Mouse (Mus musculus): ENCODE data around the gene Syne1. TPM values are rescaled to one million over a fixed set of nuclear protein-coding genes. Genes with fewer than 3 reads are reported as not detected.

The Syne1 gene
- polyA plus RNA-seq (2016; fragmentation: Nextera tagmentation; extraction: Ambion mirVana): 2.7 and 3.2 TPM in 2 replicates

DNA sequence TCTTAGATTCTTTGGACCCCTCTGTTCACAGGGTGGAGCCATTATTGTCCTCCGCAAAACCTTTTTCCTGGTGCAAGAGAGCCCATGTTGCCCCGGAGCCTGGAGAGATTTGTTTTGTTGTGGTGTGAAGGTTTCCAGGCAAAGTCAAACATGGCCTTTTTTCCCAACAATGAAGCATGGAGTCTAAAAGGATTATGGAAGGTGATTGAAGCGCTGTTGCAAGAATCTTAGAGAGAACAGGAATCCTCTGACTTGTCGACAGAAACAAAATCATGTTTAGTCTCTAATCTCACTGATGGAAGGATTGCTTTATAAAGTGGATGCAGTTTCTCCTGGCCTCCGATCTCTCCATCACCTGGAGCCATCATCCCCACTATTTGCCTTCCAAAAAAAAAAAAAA lies at the start of gene Syne1:
Gene Syne1, minus strand, starts transcription at position 101 of the 400 bp plus-strand sequence.
- peak within 1 kb of the TSS; percentile 69 for H3K4me3 ChIP-seq
- peaks cover 4% of the 10 kb centered on the region for H3K27me3 ChIP-seq (ENCODE audit: insufficient read depth, poor library complexity, severe bottlenecking)
- H3K36me3 ChIP-seq: no peaks in the 10 kb centered on the region
- H3K27ac ChIP-seq: peak within 1 kb of the TSS; percentile 72
- H3K4me1 ChIP-seq (replicated peaks): peaks cover 14% of the 10 kb centered on the region
- 81% methylated on average over 5 of the region's 5 CpGs for WGBS
- no peaks in the 10 kb centered on the region for H3K9me3 ChIP-seq
- DNase-seq (ENCODE audit: low spot score): no peak

- WGBS: 23% methylated on average over 7 of the region's 7 CpGs
- H3K4me1 ChIP-seq (replicated peaks): no peaks in the 10 kb centered on the region
- H3K27me3 ChIP-seq (ENCODE audit: insufficient read depth, poor library complexity, severe bottlenecking): no peaks in the 10 kb centered on the region
Observed at GRCm38 (mm10) chr10:5600123-5600522, 48.8 kb upstream of the Syne1 start.

DNA sequence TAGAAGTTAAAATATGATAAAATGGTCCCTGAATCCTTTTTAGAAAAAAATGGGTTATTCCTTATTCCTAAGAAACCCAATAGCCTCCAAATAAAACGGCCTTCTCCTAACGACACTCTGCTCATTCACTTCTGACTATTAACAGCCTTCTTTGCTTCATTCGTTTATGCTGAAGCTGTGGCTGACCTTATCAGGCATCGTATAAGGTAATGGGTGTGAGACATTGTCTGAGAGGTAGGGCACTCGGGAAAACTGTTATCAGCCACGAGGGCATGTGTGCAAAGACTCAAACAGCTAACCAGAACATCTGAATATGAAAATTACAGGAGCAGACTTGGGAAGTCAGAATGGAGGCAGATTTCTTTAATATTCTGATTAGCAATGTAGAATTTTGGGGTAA lies 45.3 kb upstream of the Syne1 start:
- no peaks in the 10 kb centered on the region for H3K4me1 ChIP-seq (replicated peaks)
- no peak for DNase-seq (ENCODE audit: low spot score)
- no peaks in the 10 kb centered on the region for H3K27me3 ChIP-seq (ENCODE audit: insufficient read depth, poor library complexity, severe bottlenecking)
- no peak overlapping the region for H3K27ac ChIP-seq
- no peak overlapping the region for H3K4me3 ChIP-seq
- no peaks in the 10 kb centered on the region for H3K9me3 ChIP-seq
- H3K36me3 ChIP-seq: no peaks in the 10 kb centered on the region
- 82% methylated on average over 6 of the region's 6 CpGs for WGBS

More at GRCm38 (mm10) chr10:5600123-5600522, 48.8 kb upstream of the Syne1 start:
- Histone ChIP-seq H3K4me3 (no peak overlapping the region), H3K27ac (no peak overlapping the region), H3K36me3 (no peaks in the 10 kb centered on the region), H3K9me3 (no peaks in the 10 kb centered on the region)
- DNase-seq (ENCODE audit: low spot score): peak; percentile 51

- no peaks in the 10 kb centered on the region for H3K9me3 ChIP-seq
- no peak overlapping the region for H3K4me3 ChIP-seq
- H3K4me1 ChIP-seq (replicated peaks): no peaks in the 10 kb centered on the region
- H3K27me3 ChIP-seq (ENCODE audit: insufficient read depth, poor library complexity, severe bottlenecking): no peaks in the 10 kb centered on the region
- H3K36me3 ChIP-seq: no peaks in the 10 kb centered on the region
- no peak overlapping the region for H3K27ac ChIP-seq
- 75% methylated on average over 5 of the region's 5 CpGs for WGBS
- no peak for DNase-seq (ENCODE audit: low spot score)
Observed at GRCm38 (mm10) chr10:5594457-5594856, 43.2 kb upstream of the Syne1 start.

- no peaks in the 10 kb centered on the region for H3K9me3 ChIP-seq
- no peak for DNase-seq (ENCODE audit: low spot score)
- no peaks in the 10 kb centered on the region for H3K36me3 ChIP-seq
- WGBS: 58% methylated on average over 5 of the region's 5 CpGs
- no peak within 1 kb of the TSS for H3K4me3 ChIP-seq
- no peak within 1 kb of the TSS for H3K27ac ChIP-seq
- no peaks in the 10 kb centered on the region for H3K27me3 ChIP-seq (ENCODE audit: insufficient read depth, poor library complexity, severe bottlenecking)
- no peaks in the 10 kb centered on the region for H3K4me1 ChIP-seq (replicated peaks)
Observed at GRCm38 (mm10) chr10:5593464-5593863, 42.2 kb upstream of the Syne1 start, which contains the start of gene Myct1. TSS of gene Myct1 (plus strand) at chr10:5593775.

DNA sequence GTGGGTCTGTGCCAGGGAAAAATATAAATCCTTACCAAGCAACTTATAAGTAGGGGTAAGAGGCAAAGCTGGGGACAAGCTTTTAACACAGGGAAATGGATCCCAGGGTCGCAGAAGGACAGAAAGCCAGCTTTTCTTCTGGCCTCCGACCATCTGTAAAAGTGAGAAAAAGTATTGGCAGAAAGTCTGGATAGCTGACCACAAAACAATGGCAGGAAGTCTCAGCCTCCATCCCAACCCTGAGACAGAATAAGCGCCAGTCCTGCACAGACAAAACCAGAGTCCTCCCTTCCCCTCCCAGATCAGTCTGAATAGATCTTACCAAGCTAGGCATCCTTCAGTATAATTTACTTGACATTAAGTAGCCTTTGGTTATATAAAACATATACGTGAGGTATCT lies 40.7 kb upstream of the Syne1 start:
- DNase-seq (ENCODE audit: low spot score): no peak
- no peaks in the 10 kb centered on the region for H3K27me3 ChIP-seq (ENCODE audit: insufficient read depth, poor library complexity, severe bottlenecking)
- 83% methylated on average over 4 of the region's 4 CpGs for WGBS

DNA sequence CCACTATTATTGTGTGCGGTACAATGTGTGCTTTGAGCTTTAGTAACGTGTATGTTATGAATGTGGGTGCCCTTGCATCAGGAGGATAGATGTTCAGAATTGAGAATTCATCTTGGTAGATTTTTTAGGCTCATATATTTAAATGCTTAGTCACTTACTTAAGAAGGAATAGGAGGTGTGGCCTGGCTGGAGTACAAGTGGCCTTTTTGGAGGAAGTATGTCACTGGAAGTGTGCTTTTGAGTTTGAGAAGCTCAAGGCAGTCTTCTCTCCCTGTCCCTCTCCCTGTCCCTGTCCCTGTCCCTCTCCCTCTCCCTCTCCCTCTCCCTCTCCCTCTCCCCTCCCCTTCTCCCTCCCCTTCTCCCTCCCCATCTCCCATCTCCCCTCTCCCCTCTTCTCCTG lies 39.8 kb upstream of the Syne1 start:
- DNase-seq (ENCODE audit: low spot score): no peak
- Histone ChIP-seq H3K4me3 (no peak overlapping the region), H3K36me3 (no peaks in the 10 kb centered on the region), H3K27ac (no peak overlapping the region), H3K9me3 (no peaks in the 10 kb centered on the region), H3K4me1 (replicated peaks) (no peaks in the 10 kb centered on the region), H3K27me3 (ENCODE audit: insufficient read depth, poor library complexity, severe bottlenecking) (no peaks in the 10 kb centered on the region)
- WGBS: 88% methylated on average over 2 of the region's 2 CpGs

More for the DNA sequence above, 40.7 kb upstream of the Syne1 start:
- H3K27ac ChIP-seq: no peak overlapping the region
- no peaks in the 10 kb centered on the region for H3K36me3 ChIP-seq
- H3K9me3 ChIP-seq: no peaks in the 10 kb centered on the region
- H3K4me1 ChIP-seq (replicated peaks): no peaks in the 10 kb centered on the region
- no peak overlapping the region for H3K4me3 ChIP-seq

GRCm38 (mm10) chr10:5573328-5573727 lies 22.0 kb upstream of the Syne1 start:
- no peaks in the 10 kb centered on the region for H3K27me3 ChIP-seq (ENCODE audit: insufficient read depth, poor library complexity, severe bottlenecking)
- no peaks in the 10 kb centered on the region for H3K4me1 ChIP-seq (replicated peaks)
- H3K36me3 ChIP-seq: no peaks in the 10 kb centered on the region
- no peaks in the 10 kb centered on the region; the same call in 1 of the 2 replicates for H3K9me3 ChIP-seq
- DNase-seq (ENCODE audit: low spot score): no peak
- H3K4me3 ChIP-seq: no peak overlapping the region
- WGBS: 62% methylated on average over 2 of the region's 2 CpGs
- no peak overlapping the region for H3K27ac ChIP-seq

DNA sequence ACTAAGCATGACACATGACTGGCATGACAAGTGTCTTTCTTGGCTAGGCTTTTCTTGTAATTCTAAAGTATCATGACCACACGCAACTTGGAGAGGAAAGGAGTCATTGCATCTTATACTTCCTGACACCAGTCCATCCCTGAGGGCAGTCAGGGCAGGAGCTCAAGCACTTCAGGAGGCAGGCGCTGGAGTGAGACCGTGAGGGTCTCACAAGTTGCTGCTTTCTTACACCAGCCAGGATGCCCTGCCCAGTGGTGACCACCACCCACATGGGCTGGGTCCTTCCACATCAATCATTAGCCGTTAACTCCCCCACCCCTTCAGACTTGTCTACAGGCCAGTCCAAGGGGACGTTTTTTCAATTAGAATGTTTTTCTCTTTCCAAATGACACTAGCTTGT lies 20.1 kb upstream of the Syne1 start:
- H3K4me1 ChIP-seq (replicated peaks): no peaks in the 10 kb centered on the region
- H3K27me3 ChIP-seq (ENCODE audit: insufficient read depth, poor library complexity, severe bottlenecking): no peaks in the 10 kb centered on the region
- no peak overlapping the region for H3K4me3 ChIP-seq
- H3K27ac ChIP-seq: no peak overlapping the region
- 77% methylated on average over 5 of the region's 5 CpGs for WGBS
- no peaks in the 10 kb centered on the region; the same call in 1 of the 2 replicates for H3K9me3 ChIP-seq
- no peak for DNase-seq (ENCODE audit: low spot score)
- no peaks in the 10 kb centered on the region for H3K36me3 ChIP-seq

GRCm38 (mm10) chr10:5570059-5570458 lies 18.8 kb upstream of the Syne1 start:
- no peak overlapping the region for H3K27ac ChIP-seq
- no peak for DNase-seq (ENCODE audit: low spot score)
- no peak overlapping the region for H3K4me3 ChIP-seq
- 91% methylated on average over 8 of the region's 8 CpGs for WGBS
- H3K9me3 ChIP-seq: no peaks in the 10 kb centered on the region; the same call in 1 of the 2 replicates
- no peaks in the 10 kb centered on the region for H3K27me3 ChIP-seq (ENCODE audit: insufficient read depth, poor library complexity, severe bottlenecking)
- H3K4me1 ChIP-seq (replicated peaks): no peaks in the 10 kb centered on the region
- no peaks in the 10 kb centered on the region for H3K36me3 ChIP-seq

- Histone ChIP-seq H3K4me3 (no peak overlapping the region), H3K9me3 (no peaks in the 10 kb centered on the region), H3K27ac (no peak overlapping the region), H3K27me3 (ENCODE audit: insufficient read depth, poor library complexity, severe bottlenecking) (no peaks in the 10 kb centered on the region), H3K36me3 (no peaks in the 10 kb centered on the region), H3K4me1 (replicated peaks) (no peaks in the 10 kb centered on the region)
- no peak for DNase-seq (ENCODE audit: low spot score)
- WGBS: 85% methylated on average over 4 of the region's 4 CpGs
Observed at GRCm38 (mm10) chr10:5568991-5569390, 17.7 kb upstream of the Syne1 start.

DNA sequence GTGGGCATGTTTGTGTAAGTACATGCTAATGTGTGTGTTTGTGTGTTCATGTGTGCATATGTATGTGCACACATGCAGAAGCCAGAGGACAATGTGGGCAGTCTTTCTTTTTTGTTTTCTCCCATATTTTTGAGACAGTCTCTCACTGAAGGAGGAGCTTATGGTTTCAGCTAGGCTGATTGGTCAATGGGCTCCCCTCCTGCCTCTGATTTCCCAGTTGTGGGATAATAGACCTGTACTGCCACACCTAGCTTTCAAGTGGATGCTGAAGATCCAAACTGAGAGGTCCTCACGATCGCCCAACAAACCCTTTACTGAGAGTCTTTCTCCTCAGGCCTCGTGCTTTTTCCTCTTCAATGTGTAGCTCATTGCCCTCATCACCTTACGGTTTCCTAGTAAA lies 10.4 kb upstream of the Syne1 start:
- Histone ChIP-seq H3K27me3 (ENCODE audit: insufficient read depth, poor library complexity, severe bottlenecking) (no peaks in the 10 kb centered on the region), H3K4me1 (replicated peaks) (no peaks in the 10 kb centered on the region), H3K36me3 (no peaks in the 10 kb centered on the region), H3K9me3 (no peaks in the 10 kb centered on the region), H3K27ac (no peak overlapping the region), H3K4me3 (no peak overlapping the region)
- no peak for DNase-seq (ENCODE audit: low spot score)
- 84% methylated on average over 4 of the region's 4 CpGs for WGBS

GRCm38 (mm10) chr10:5560526-5560925 lies 9.2 kb upstream of the Syne1 start:
- Histone ChIP-seq H3K9me3 (no peaks in the 10 kb centered on the region), H3K36me3 (no peaks in the 10 kb centered on the region), H3K27ac (no peak overlapping the region), H3K27me3 (ENCODE audit: insufficient read depth, poor library complexity, severe bottlenecking) (no peaks in the 10 kb centered on the region), H3K4me3 (no peak overlapping the region), H3K4me1 (replicated peaks) (no peaks in the 10 kb centered on the region)
- no peak for DNase-seq (ENCODE audit: low spot score)
- 74% methylated on average over 4 of the region's 4 CpGs for WGBS

DNA sequence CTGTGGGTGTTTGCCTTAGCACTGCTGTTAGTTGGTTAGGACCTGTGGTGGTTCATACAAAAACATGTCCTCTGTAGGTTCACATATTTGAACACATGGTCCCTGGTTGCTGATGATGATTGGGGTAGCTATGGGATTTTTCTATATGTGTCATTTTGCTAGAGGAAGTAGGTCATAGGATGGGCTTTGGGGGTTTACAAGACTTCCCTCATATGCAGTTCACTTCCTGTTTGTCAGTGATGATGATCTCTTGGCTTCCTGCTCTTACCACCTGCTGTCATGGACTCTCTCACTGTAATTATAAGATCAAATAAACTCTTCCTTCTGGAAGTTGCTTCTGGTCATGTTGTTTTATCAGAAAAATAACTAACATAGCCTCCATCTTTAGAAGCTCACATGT lies 7.5 kb upstream of the Syne1 start:
- H3K27me3 ChIP-seq (ENCODE audit: insufficient read depth, poor library complexity, severe bottlenecking): no peaks in the 10 kb centered on the region
- no peak for DNase-seq (ENCODE audit: low spot score)

More for the DNA sequence above, 7.5 kb upstream of the Syne1 start:
- Histone ChIP-seq H3K27ac (no peak overlapping the region), H3K9me3 (no peaks in the 10 kb centered on the region), H3K36me3 (no peaks in the 10 kb centered on the region), H3K4me1 (replicated peaks) (no peaks in the 10 kb centered on the region), H3K4me3 (no peak overlapping the region)
